Mouse (Mus musculus): ENCODE results near the gene H2afx.

DNA sequence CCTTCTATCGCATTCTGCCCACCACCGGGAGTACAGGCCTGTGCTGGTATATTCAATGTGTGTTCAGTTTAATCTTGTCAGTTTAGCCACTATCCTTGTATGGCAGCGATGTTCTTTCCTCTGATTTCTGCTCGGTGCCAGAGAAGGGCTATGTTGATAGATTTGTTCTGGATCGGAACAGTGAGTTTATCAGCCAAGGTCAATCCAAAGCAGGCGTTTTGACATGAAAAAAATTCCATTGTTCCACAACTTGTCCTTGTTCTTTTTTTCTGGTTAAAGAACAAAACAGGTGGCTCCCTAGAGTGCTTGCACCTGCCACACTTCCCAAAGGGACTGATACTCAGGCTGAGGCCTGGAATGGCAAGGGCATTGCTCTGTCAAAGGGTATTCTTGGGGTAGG, 41.6 kb downstream of the H2afx start:
- TF ChIP-seq CTCF (IDR thresholded peaks at IDR 0.05; ENCODE audit: low read depth, low read length), result no peak
- TF ChIP-seq POLR2A (IDR thresholded peaks at IDR 0.05; ENCODE audit: extremely low read depth, insufficient read depth, low read length), result no peak
